In genomic region chr15:98791221-98791620, GRCm38 (mm10) we compare ENCODE assay signal across 8 mouse cellular contexts. TPM values are rescaled to one million over a fixed set of nuclear protein-coding genes. Genes with fewer than 3 reads are reported as not detected.
A peak's percentile ranks its signal among the peaks of the same experiment; 100 is the strongest.
DNase-seq lines count a peak whose midpoint lies in the region; ATAC-seq lines count a peak whose summit lies in the region.

No protein-coding gene starts in this region.

- peak overlapping the region; percentile 31 for H3K4me3 ChIP-seq in kidney, embryonic 15.5 days (replicated peaks)
- H3K4me3 ChIP-seq in embryonic facial prominence, embryonic 12.5 days: peak overlapping the region; percentile 14; the same call in 1 of the 2 replicates
- peak overlapping the region; percentile 28 for H3K4me3 ChIP-seq in intestine, embryonic 15.5 days (replicated peaks)
- H3K4me3 ChIP-seq in neural tube, embryonic 13.5 days: peak overlapping the region; percentile 35

- peak overlapping the region; percentile 48 for H3K4me2 ChIP-seq in kidney, embryonic 15.5 days
- peak overlapping the region; percentile 16 for H3K4me2 ChIP-seq in embryonic facial prominence, embryonic 12.5 days (replicated peaks)
- peak overlapping the region; percentile 54 for H3K4me2 ChIP-seq in intestine, embryonic 15.5 days (replicated peaks)
- peak overlapping the region; percentile 41 for H3K4me2 ChIP-seq in neural tube, embryonic 13.5 days

- no peaks in the 10 kb centered on the region for H3K9me3 ChIP-seq in kidney, embryonic 15.5 days (replicated peaks)
- H3K9me3 ChIP-seq in embryonic facial prominence, embryonic 12.5 days: no peaks in the 10 kb centered on the region
- no peaks in the 10 kb centered on the region for H3K9me3 ChIP-seq in intestine, embryonic 15.5 days
- no peaks in the 10 kb centered on the region for H3K9me3 ChIP-seq in neural tube, embryonic 13.5 days

- ATAC-seq in kidney, embryonic 15.5 days (replicated peaks; ENCODE audit: low FRiP score): no peak
- no peak for ATAC-seq in embryonic facial prominence, embryonic 12.5 days (ENCODE audit: insufficient number of reproducible peaks, insufficient read depth, low FRiP score, low TSS enrichment)
- no peak for ATAC-seq in intestine, embryonic 15.5 days
- ATAC-seq in neural tube, embryonic 13.5 days (ENCODE audit: low read depth): no peak

- no peak overlapping the region for H3K27ac ChIP-seq in kidney, embryonic 15.5 days
- no peak overlapping the region for H3K27ac ChIP-seq in embryonic facial prominence, embryonic 12.5 days
- H3K27ac ChIP-seq in intestine, embryonic 15.5 days: no peak overlapping the region
- H3K27ac ChIP-seq in neural tube, embryonic 13.5 days (replicated peaks): no peak overlapping the region

- H3K36me3 ChIP-seq in kidney, embryonic 15.5 days: no peaks in the 10 kb centered on the region
- H3K36me3 ChIP-seq in embryonic facial prominence, embryonic 12.5 days: no peaks in the 10 kb centered on the region
- no peaks in the 10 kb centered on the region for H3K36me3 ChIP-seq in intestine, embryonic 15.5 days
- H3K36me3 ChIP-seq in neural tube, embryonic 13.5 days: no peaks in the 10 kb centered on the region

- no peak for DNase-seq in kidney, postnatal 4 days
- no peak for DNase-seq in spleen, adult 18-20 months
- DNase-seq in T-cell, adult 2 months (ENCODE audit: low spot score): no peak
- no peak for DNase-seq in cerebellum, adult 11 months

- peaks cover 45% of the 10 kb centered on the region for H3K4me1 ChIP-seq in kidney, embryonic 15.5 days
- peaks cover 20% of the 10 kb centered on the region for H3K4me1 ChIP-seq in embryonic facial prominence, embryonic 12.5 days
- peaks cover 37% of the 10 kb centered on the region for H3K4me1 ChIP-seq in intestine, embryonic 15.5 days (replicated peaks)
- peaks cover 38% of the 10 kb centered on the region for H3K4me1 ChIP-seq in neural tube, embryonic 13.5 days (replicated peaks)

- WGBS in kidney, embryonic 15.5 days: 1% methylated on average over 12 of the region's 12 CpGs
- under 1% methylated on average over 12 of the region's 12 CpGs for WGBS in embryonic facial prominence, embryonic 12.5 days
- WGBS in intestine, embryonic 15.5 days: under 1% methylated on average over 12 of the region's 12 CpGs
- WGBS in neural tube, embryonic 13.5 days: 0% methylated on average over 12 of the region's 12 CpGs

- peaks cover 100% of the 10 kb centered on the region for H3K27me3 ChIP-seq in kidney, embryonic 15.5 days
- peaks cover 93% of the 10 kb centered on the region for H3K27me3 ChIP-seq in embryonic facial prominence, embryonic 12.5 days
- peaks cover 94% of the 10 kb centered on the region for H3K27me3 ChIP-seq in intestine, embryonic 15.5 days (replicated peaks)
- H3K27me3 ChIP-seq in neural tube, embryonic 13.5 days: peaks cover 100% of the 10 kb centered on the region

- no peak overlapping the region for H3K9ac ChIP-seq in kidney, embryonic 15.5 days
- no peak overlapping the region for H3K9ac ChIP-seq in embryonic facial prominence, embryonic 12.5 days
- H3K9ac ChIP-seq in intestine, embryonic 15.5 days: no peak overlapping the region
- H3K9ac ChIP-seq in neural tube, embryonic 13.5 days: peak overlapping the region; percentile 45; the same call in 1 of the 2 replicates

RNA-seq across cellular contexts. Expression of gene Wnt1, which starts 1.6 kb away (rescaled TPM):
- 0.06 TPM in 1 of 2 replicates, not detected in the other for polyA plus RNA-seq in kidney, embryonic 15.5 days (2015; fragmentation: Nextera tagmentation; extraction: Ambion mirVana)
- 0.13 and 0.38 TPM in 2 replicates for polyA plus RNA-seq in embryonic facial prominence, embryonic 12.5 days (2016; fragmentation: Nextera tagmentation; extraction: Ambion mirVana)
- polyA plus RNA-seq in intestine, embryonic 15.5 days (2015; fragmentation: Nextera tagmentation; extraction: Ambion mirVana): not detected in 2 replicates
- 3.6 and 3.9 TPM in 2 replicates for polyA plus RNA-seq in neural tube, embryonic 13.5 days (2015; fragmentation: Nextera tagmentation; extraction: Ambion mirVana)

RNA-seq across cellular contexts. Expression of gene Wnt10b, which starts 13.3 kb away (rescaled TPM):
- polyA plus RNA-seq in kidney, embryonic 15.5 days (2015; fragmentation: Nextera tagmentation; extraction: Ambion mirVana): 0.12 and 0.31 TPM in 2 replicates
- 1.5 and 1.7 TPM in 2 replicates for polyA plus RNA-seq in embryonic facial prominence, embryonic 12.5 days (2016; fragmentation: Nextera tagmentation; extraction: Ambion mirVana)
- polyA plus RNA-seq in intestine, embryonic 15.5 days (2015; fragmentation: Nextera tagmentation; extraction: Ambion mirVana): not detected in 2 replicates
- polyA plus RNA-seq in neural tube, embryonic 13.5 days (2015; fragmentation: Nextera tagmentation; extraction: Ambion mirVana): not detected in 2 replicates

RNA-seq across cellular contexts. Expression of gene Ddn, which starts 18.1 kb away (rescaled TPM):
- 2.9 and 3.2 TPM in 2 replicates for polyA plus RNA-seq in kidney, embryonic 15.5 days (2015; fragmentation: Nextera tagmentation; extraction: Ambion mirVana)
- 0.04 TPM in 1 of 2 replicates, not detected in the other for polyA plus RNA-seq in embryonic facial prominence, embryonic 12.5 days (2016; fragmentation: Nextera tagmentation; extraction: Ambion mirVana)
- polyA plus RNA-seq in intestine, embryonic 15.5 days (2015; fragmentation: Nextera tagmentation; extraction: Ambion mirVana): not detected in 2 replicates
- 0.50 TPM in 2 replicates for polyA plus RNA-seq in neural tube, embryonic 13.5 days (2015; fragmentation: Nextera tagmentation; extraction: Ambion mirVana)

RNA-seq across cellular contexts. Expression of gene Arf3, which starts 28.2 kb away (rescaled TPM):
- 51.9 and 55.6 TPM in 2 replicates for polyA plus RNA-seq in kidney, embryonic 15.5 days (2015; fragmentation: Nextera tagmentation; extraction: Ambion mirVana)
- polyA plus RNA-seq in embryonic facial prominence, embryonic 12.5 days (2016; fragmentation: Nextera tagmentation; extraction: Ambion mirVana): 51.2 and 52.1 TPM in 2 replicates
- polyA plus RNA-seq in intestine, embryonic 15.5 days (2015; fragmentation: Nextera tagmentation; extraction: Ambion mirVana): 39.8 and 43.6 TPM in 2 replicates
- 71.9 and 74.9 TPM in 2 replicates for polyA plus RNA-seq in neural tube, embryonic 13.5 days (2015; fragmentation: Nextera tagmentation; extraction: Ambion mirVana)

RNA-seq across cellular contexts. Expression of gene Prkag1, which starts 40.1 kb away (rescaled TPM):
- polyA plus RNA-seq in kidney, embryonic 15.5 days (2015; fragmentation: Nextera tagmentation; extraction: Ambion mirVana): 98.5 and 100 TPM in 2 replicates
- 85.9 and 87.1 TPM in 2 replicates for polyA plus RNA-seq in embryonic facial prominence, embryonic 12.5 days (2016; fragmentation: Nextera tagmentation; extraction: Ambion mirVana)
- polyA plus RNA-seq in intestine, embryonic 15.5 days (2015; fragmentation: Nextera tagmentation; extraction: Ambion mirVana): 88.3 and 89.0 TPM in 2 replicates
- polyA plus RNA-seq in neural tube, embryonic 13.5 days (2015; fragmentation: Nextera tagmentation; extraction: Ambion mirVana): 71.8 and 79.4 TPM in 2 replicates
